Mouse (Mus musculus): ENCODE measurements at regions not wholly inside any gene's neighbourhood (a gene's known extent, or its start where the extent isn't known, plus 50 kb on each side); places are given as distances from the start of the nearest gene placed in this dataset.
"Not testable (repeated sequence)": the region's sequence is repeated elsewhere in the genome, so short reads cannot be mapped to it uniquely, and the experiment has no call there.

- ChIA-PET CTCF (no interaction called here), POLR2A (no interaction called here)
Observed at GRCm38 (mm10) chr2:133734469-133735225, 182.7 kb downstream of the Bmp2 start.

GRCm38 (mm10) chr2:133738839-133739430, 187.0 kb downstream of the Bmp2 start:
- ChIA-PET POLR2A (no interaction called here), CTCF (no interaction called here)

GRCm38 (mm10) chr2:133748493-133748892, 196.5 kb downstream of the Bmp2 start:
- POLR2A ChIA-PET: no interaction called here
- CTCF ChIA-PET: no interaction called here

GRCm38 (mm10) chr2:133749846-133750637, 198.1 kb downstream of the Bmp2 start:
- POLR2A ChIA-PET: no interaction called here
- CTCF ChIA-PET: no interaction called here

- ChIA-PET CTCF (no interaction called here), POLR2A (no interaction called here)
Observed at GRCm38 (mm10) chr2:133754088-133754487, 202.1 kb downstream of the Bmp2 start.

- POLR2A ChIA-PET: no interaction called here
- CTCF ChIA-PET: interaction anchor here in 1 of 4 experiments (0.7 kb wide), 1 partner anchor 211 kb away, joined by 6 read pairs; no protein-coding TSS in a partner anchor
Observed at GRCm38 (mm10) chr2:133761496-133761895, 209.5 kb downstream of the Bmp2 start.

- ChIA-PET CTCF (no interaction called here), POLR2A (no interaction called here)
Observed at GRCm38 (mm10) chr2:133768546-133768945, 216.6 kb downstream of the Bmp2 start.

GRCm38 (mm10) chr2:133783588-133784342, 231.8 kb downstream of the Bmp2 start:
- CTCF ChIA-PET: no interaction called here
- POLR2A ChIA-PET: no interaction called here

GRCm38 (mm10) chr2:133791031-133791430, 239.1 kb downstream of the Bmp2 start:
- ChIA-PET POLR2A (no interaction called here), CTCF (no interaction called here)

GRCm38 (mm10) chr2:133793293-133793692, 241.3 kb downstream of the Bmp2 start:
- ChIA-PET CTCF (interaction anchor here in 2 of 4 experiments (0.5 to 1.1 kb wide), 6 partner anchors 21 to 882 kb away, joined by 3 to 4 read pairs (median 3); no protein-coding TSS in a partner anchor), POLR2A (no interaction called here)

- POLR2A ChIA-PET: no interaction called here
- CTCF ChIA-PET: interaction anchor here in 1 of 4 experiments (0.6 kb wide), 1 partner anchor 222 kb away, joined by 4 read pairs; no protein-coding TSS in a partner anchor
Observed at GRCm38 (mm10) chr2:133802666-133803065, 250.7 kb downstream of the Bmp2 start.

- CTCF ChIA-PET: interaction anchor here in 1 of 4 experiments (0.7 kb wide), 1 partner anchor 43 kb away, joined by 5 read pairs; no protein-coding TSS in a partner anchor
Observed at GRCm38 (mm10) chr2:133821418-133821817, 269.5 kb downstream of the Bmp2 start.

GRCm38 (mm10) chr2:133829406-133829805, 277.4 kb downstream of the Bmp2 start:
- ChIA-PET CTCF (no interaction called here), POLR2A (no interaction called here)

More at GRCm38 (mm10) chr2:133821418-133821817, 269.5 kb downstream of the Bmp2 start:
- POLR2A ChIA-PET: no interaction called here

GRCm38 (mm10) chr2:133850485-133850884, 298.5 kb downstream of the Bmp2 start:
- ChIA-PET POLR2A (no interaction called here), CTCF (no interaction called here)

- POLR2A ChIA-PET, CTCF ChIA-PET: not testable (repeated sequence)
Observed at GRCm38 (mm10) chr2:133874982-133875381, 323.0 kb downstream of the Bmp2 start.

- POLR2A ChIA-PET: no interaction called here
- CTCF ChIA-PET: no interaction called here
Observed at GRCm38 (mm10) chr2:133883682-133884081, 331.7 kb downstream of the Bmp2 start.

GRCm38 (mm10) chr2:133906269-133906668, 354.3 kb downstream of the Bmp2 start:
- ChIA-PET CTCF (no interaction called here), POLR2A (no interaction called here)
